8 mouse cellular contexts compared by ENCODE assay signal in genomic region chr7:127026161-127026600, GRCm38 (mm10). TPM values are rescaled to one million over a fixed set of nuclear protein-coding genes. Genes with fewer than 3 reads are reported as not detected.
DNase-seq lines count a peak whose midpoint lies in the region; ATAC-seq and TF ChIP-seq lines count a peak whose summit lies in the region.

No protein-coding gene starts in this region.

- peaks cover 30% of the 10 kb centered on the region for H3K4me1 ChIP-seq in hindbrain, postnatal 0 days (ENCODE audit: insufficient read depth, low read length)
- H3K4me1 ChIP-seq in midbrain, postnatal 0 days (ENCODE audit: insufficient read depth, low read length) = peaks cover 21% of the 10 kb centered on the region

- DNase-seq in left cerebral cortex, adult 8-10 months (ENCODE audit: low spot score in 2 of 2) = peak; percentile 49 to 74
- no peak for DNase-seq in left cerebral cortex, adult 11 months (ENCODE audit: low spot score)
- peak; percentile 74 to 80 for DNase-seq in cerebellum, adult 18-20 months
- DNase-seq in forelimb bud, embryonic 11.5 days (ENCODE audit: low read depth, low spot score) = peak; percentile 64
- peak; percentile 72 for DNase-seq in hindbrain, postnatal 0 days (ENCODE audit: low spot score)
- peak; percentile 77 for DNase-seq in liver
- DNase-seq in midbrain, postnatal 0 days (ENCODE audit: low spot score) = peak; percentile 57
- DNase-seq in thymus, adult 18-20 months = peak; percentile 68 to 77

- no peaks in the 10 kb centered on the region for H3K27me3 ChIP-seq in hindbrain, postnatal 0 days (ENCODE audit: insufficient read depth, low read length)
- no peaks in the 10 kb centered on the region for H3K27me3 ChIP-seq in midbrain, postnatal 0 days (ENCODE audit: insufficient read depth, low read length)

- no peaks in the 10 kb centered on the region for H3K9me3 ChIP-seq in hindbrain, postnatal 0 days (ENCODE audit: low read length)
- no peaks in the 10 kb centered on the region for H3K9me3 ChIP-seq in midbrain, postnatal 0 days (ENCODE audit: low read length)

- H3K9ac ChIP-seq in hindbrain, postnatal 0 days (replicated peaks; ENCODE audit: low read length) = peak overlapping the region; percentile 99
- H3K9ac ChIP-seq in midbrain, postnatal 0 days (replicated peaks; ENCODE audit: low read length, poor library complexity, severe bottlenecking) = peak overlapping the region; percentile 96

- peak; percentile 17; the same call in 1 of the 2 replicates for TF ChIP-seq CTCF in hindbrain, postnatal 0 days (IDR thresholded peaks at IDR 0.05; ENCODE audit: low read depth)
- no peak for TF ChIP-seq CTCF in midbrain, postnatal 0 days (IDR thresholded peaks at IDR 0.05)

- WGBS in hindbrain, postnatal 0 days = 3% methylated on average over 13 of the region's 48 CpGs
- under 1% methylated on average over 16 of the region's 48 CpGs for WGBS in midbrain, postnatal 0 days

- peak; percentile 5; the same call in 1 of the 2 replicates for ATAC-seq in hindbrain, postnatal 0 days
- ATAC-seq in midbrain, postnatal 0 days (ENCODE audit: low FRiP score) = 0 out of 2 replicates have a peak, but pooled peaks have one; percentile 4

- peaks cover 19% of the 10 kb centered on the region; the same call in 1 of the 2 replicates for H3K36me3 ChIP-seq in hindbrain, postnatal 0 days (ENCODE audit: insufficient read depth, low read length)
- H3K36me3 ChIP-seq in midbrain, postnatal 0 days (ENCODE audit: insufficient read depth, low read length) = peaks cover 15% of the 10 kb centered on the region

- peak overlapping the region; percentile 99 for H3K27ac ChIP-seq in hindbrain, postnatal 0 days
- peak overlapping the region; percentile 99 for H3K27ac ChIP-seq in midbrain, postnatal 0 days (ENCODE audit: low read depth, low read length)

- peak overlapping the region; percentile 87 for H3K4me2 ChIP-seq in hindbrain, postnatal 0 days (ENCODE audit: low read depth, low read length)
- H3K4me2 ChIP-seq in midbrain, postnatal 0 days (ENCODE audit: low read depth, low read length, poor library complexity, severe bottlenecking) = peak overlapping the region; percentile 76

- H3K4me3 ChIP-seq in hindbrain, postnatal 0 days (ENCODE audit: low read length) = peak overlapping the region; percentile 88
- H3K4me3 ChIP-seq in midbrain, postnatal 0 days (ENCODE audit: low read depth, low read length) = peak overlapping the region; percentile 90

RNA-seq across cellular contexts. Expression of gene Maz, which starts 0.7 kb away (rescaled TPM):
- total RNA-seq in left cerebral cortex, adult 8-10 months (2022) = 100 to 1,000 TPM; 167 to 197 (median 191) TPM
- 222 and 237 TPM in 2 replicates for total RNA-seq in hindbrain, postnatal 0 days (2014; rRNA removed)
- 69.3 and 70.5 TPM in 2 replicates for polyA plus RNA-seq in hindbrain, postnatal 0 days (2015; fragmentation: Nextera tagmentation; extraction: Ambion mirVana)
- total RNA-seq in midbrain, postnatal 0 days (2014; rRNA removed) = 223 and 245 TPM in 2 replicates
- polyA plus RNA-seq in midbrain, postnatal 0 days (2015; fragmentation: Nextera tagmentation; extraction: Ambion mirVana) = 68.3 and 68.6 TPM in 2 replicates

RNA-seq across cellular contexts. Expression of gene Prrt2, which starts 5.2 kb away (rescaled TPM):
- 100 to 1,000 TPM; 191 to 225 (median 213) TPM for total RNA-seq in left cerebral cortex, adult 8-10 months (2022)
- 138 and 144 TPM in 2 replicates for total RNA-seq in hindbrain, postnatal 0 days (2014; rRNA removed)
- polyA plus RNA-seq in hindbrain, postnatal 0 days (2015; fragmentation: Nextera tagmentation; extraction: Ambion mirVana) = 79.0 and 99.9 TPM in 2 replicates
- total RNA-seq in midbrain, postnatal 0 days (2014; rRNA removed) = 102 and 155 TPM in 2 replicates
- polyA plus RNA-seq in midbrain, postnatal 0 days (2015; fragmentation: Nextera tagmentation; extraction: Ambion mirVana) = 109 and 124 TPM in 2 replicates

RNA-seq across cellular contexts. Expression of gene Gm42742, which starts 5.3 kb away (rescaled TPM):
- total RNA-seq in left cerebral cortex, adult 8-10 months (2022) = 10 to 100 TPM; 35.5 to 49.5 (median 45.3) TPM
- 7.1 and 40.2 TPM in 2 replicates for total RNA-seq in hindbrain, postnatal 0 days (2014; rRNA removed)
- polyA plus RNA-seq in hindbrain, postnatal 0 days (2015; fragmentation: Nextera tagmentation; extraction: Ambion mirVana) = 47.7 and 60.2 TPM in 2 replicates
- 52.3 and 55.5 TPM in 2 replicates for total RNA-seq in midbrain, postnatal 0 days (2014; rRNA removed)
- polyA plus RNA-seq in midbrain, postnatal 0 days (2015; fragmentation: Nextera tagmentation; extraction: Ambion mirVana) = 45.3 and 55.5 TPM in 2 replicates

RNA-seq across cellular contexts. Expression of gene Pagr1a, which starts 9.0 kb away (rescaled TPM):
- total RNA-seq in left cerebral cortex, adult 8-10 months (2022) = 10 to 100 TPM; 13.2 to 34.8 (median 28.4) TPM
- total RNA-seq in hindbrain, postnatal 0 days (2014; rRNA removed) = 11.1 and 30.3 TPM in 2 replicates
- 31.2 and 48.6 TPM in 2 replicates for polyA plus RNA-seq in hindbrain, postnatal 0 days (2015; fragmentation: Nextera tagmentation; extraction: Ambion mirVana)
- total RNA-seq in midbrain, postnatal 0 days (2014; rRNA removed) = 5.3 TPM in 1 of 2 replicates, not detected in the other
- 33.1 and 41.1 TPM in 2 replicates for polyA plus RNA-seq in midbrain, postnatal 0 days (2015; fragmentation: Nextera tagmentation; extraction: Ambion mirVana)

RNA-seq across cellular contexts. Expression of gene Pagr1b, which starts 9.9 kb away (rescaled TPM):
- total RNA-seq in left cerebral cortex, adult 8-10 months (2022) = 1 to 10 TPM in 1 of 4 experiments, not detected in 3; 2.5 TPM
- 1.2 TPM in 1 of 2 replicates, not detected in the other for total RNA-seq in hindbrain, postnatal 0 days (2014; rRNA removed)
- polyA plus RNA-seq in hindbrain, postnatal 0 days (2015; fragmentation: Nextera tagmentation; extraction: Ambion mirVana) = 0.49 and 1.5 TPM in 2 replicates
- 2.4 TPM in 1 of 2 replicates, not detected in the other for total RNA-seq in midbrain, postnatal 0 days (2014; rRNA removed)
- 0.66 TPM in 1 of 2 replicates, not detected in the other for polyA plus RNA-seq in midbrain, postnatal 0 days (2015; fragmentation: Nextera tagmentation; extraction: Ambion mirVana)
